Mouse (Mus musculus) cerebellum, adult 8-10 months (tissue): Measurements from ENCODE around the gene Kctd11.
"Not testable (repeated sequence)": the region's sequence is repeated elsewhere in the genome, so short reads cannot be mapped to it uniquely, and the experiment has no call there.

ENCODE experiments used
- DNase-seq: peaks from one replicate; pipeline ENCODE4 v3.0.0; 2022

Gene Kctd11

DNA sequence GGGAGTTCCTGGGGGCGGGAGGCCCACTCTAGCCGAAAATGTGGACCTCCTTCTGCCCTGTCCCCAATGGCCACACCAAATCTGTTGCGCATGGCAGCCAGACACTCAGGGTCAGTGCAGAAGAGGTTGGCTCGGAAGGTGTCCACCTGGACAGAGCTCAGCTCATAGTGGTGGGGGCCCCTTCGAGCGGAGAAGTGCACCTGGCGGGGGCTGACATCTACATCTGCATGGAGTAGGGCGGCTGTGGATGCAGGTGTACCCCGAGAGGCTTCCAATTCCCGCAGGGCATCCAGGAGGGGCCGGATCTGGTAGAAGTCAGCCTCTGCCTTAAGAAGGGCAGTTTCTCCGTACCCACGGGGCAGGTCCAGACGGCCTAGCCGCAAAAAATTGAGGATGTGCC lies 1.5 kb downstream of the Kctd11 start:
- no peak for DNase-seq

DNA sequence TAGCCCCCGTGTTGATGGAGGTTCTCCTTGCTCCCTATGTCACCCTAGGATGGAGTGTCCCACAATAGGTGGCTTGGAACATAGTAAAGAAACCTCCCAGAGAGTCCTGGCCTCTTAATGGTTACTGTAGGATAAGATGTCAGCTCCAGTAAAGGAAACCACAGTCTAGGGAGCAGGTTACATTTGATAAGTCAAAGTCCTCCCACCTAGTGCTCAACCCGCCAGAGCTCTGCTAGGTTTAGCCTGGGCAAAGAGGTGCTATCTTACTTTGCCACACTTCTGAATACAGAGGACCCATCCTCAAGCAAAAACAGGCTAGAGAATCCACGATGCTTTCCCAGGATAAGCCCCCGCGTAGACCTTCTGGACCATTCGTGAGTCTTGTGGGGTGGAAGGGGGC lies 2.3 kb downstream of the Kctd11 start:
- no peak for DNase-seq

DNA sequence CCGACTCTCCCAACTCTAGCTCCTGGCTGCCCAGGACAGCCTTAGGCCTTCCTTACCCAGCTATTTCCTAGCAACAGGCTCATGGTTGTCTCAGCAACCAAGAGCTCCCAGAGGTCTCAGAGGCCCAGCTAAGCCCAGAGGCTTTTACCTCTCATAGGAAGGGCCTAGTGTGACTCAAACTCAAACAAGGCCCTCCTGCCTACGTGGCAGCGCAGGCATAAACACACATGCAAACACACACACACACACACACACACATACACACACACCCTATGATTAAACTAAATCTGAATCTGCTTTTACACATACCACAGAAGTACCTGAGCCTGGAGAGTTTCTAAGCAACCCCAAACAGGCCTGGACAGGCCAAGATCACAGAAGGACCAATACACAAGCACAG lies 2.8 kb downstream of the Kctd11 start:
- DNase-seq: no peak

DNA sequence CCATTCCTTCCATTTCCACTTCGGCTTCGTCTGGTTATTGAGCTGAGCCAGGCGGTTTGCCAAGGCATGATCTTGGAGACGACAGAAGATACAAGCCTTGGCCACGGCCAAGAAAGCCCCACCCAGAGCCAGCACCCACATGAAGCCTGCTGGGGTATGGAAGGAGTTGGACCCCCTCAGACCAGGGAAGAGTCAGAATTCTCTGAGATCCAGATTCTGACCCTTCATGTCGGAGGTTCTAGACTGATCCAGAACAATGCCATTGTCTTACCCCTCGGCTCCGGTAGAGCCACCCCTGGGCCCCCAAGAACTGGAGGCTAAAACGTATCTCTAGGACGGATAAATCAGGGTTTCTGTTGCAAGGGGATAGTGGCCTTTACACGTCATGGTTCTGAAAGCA lies 3.3 kb downstream of the Kctd11 start, which contains the start of gene Tmem95:
Gene Tmem95 (minus strand): TSS at position 141 of the 400 bp plus-strand sequence.
- DNase-seq: no peak

DNA sequence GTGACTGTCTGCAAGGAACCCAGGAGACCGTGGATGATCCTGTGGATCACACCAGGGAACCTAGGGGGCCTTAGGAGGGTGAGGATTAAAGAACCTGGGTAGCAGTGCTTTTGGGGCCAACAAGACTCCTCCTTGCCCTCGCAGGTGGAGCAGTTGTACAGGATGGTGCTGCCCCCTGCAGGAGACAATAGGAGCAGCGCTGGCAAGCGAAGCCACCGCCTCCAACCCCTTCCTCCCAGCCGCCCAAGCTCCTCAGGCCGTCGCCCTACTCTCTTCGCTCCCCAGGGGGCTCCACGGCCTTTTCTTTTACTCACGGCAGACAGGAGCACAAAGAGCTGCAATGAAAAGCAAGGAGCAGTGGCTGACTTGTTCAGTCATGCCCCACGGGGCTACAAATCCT lies 4.3 kb downstream of the Kctd11 start:
- peak; percentile 83 for DNase-seq

DNA sequence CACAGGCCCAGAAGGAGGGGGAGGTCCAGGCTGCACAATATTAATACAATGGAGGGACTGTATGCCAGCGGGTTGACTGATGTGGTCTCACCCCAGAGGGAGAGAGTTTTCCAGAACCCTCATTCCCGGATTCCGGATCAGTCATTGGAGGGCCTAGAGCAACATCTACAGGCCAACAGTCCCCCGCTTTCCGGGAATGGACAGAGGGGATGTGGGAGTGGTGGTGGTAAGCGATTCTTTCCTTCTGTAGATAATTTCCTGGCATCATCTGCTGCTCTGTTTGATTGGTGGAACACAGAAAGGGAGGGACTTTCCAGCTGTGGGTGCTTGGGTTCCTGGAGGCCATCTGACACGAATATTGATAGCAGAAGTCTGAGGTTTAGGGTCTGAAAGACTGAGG lies 5.0 kb downstream of the Kctd11 start:
- no peak for DNase-seq

DNA sequence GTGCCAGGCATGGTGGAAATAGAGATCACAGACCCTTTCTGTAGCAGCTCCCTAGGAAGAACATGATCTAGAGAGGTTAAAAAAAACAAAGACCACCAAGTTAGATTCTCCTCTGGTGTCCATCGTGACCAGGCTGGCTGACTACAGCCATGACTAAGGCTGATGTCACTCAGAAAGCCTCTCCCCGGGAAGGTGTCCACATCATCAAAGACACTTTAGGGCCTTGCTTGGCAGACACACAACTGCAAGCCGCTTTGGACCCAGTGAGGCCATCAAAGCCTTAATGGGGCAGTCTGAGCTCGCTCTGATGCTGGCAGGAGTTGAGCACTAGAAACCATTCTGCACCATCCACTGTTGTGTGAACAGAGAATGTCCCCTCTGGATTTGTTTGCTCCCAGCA lies 8.8 kb downstream of the Kctd11 start:
- no peak for DNase-seq

DNA sequence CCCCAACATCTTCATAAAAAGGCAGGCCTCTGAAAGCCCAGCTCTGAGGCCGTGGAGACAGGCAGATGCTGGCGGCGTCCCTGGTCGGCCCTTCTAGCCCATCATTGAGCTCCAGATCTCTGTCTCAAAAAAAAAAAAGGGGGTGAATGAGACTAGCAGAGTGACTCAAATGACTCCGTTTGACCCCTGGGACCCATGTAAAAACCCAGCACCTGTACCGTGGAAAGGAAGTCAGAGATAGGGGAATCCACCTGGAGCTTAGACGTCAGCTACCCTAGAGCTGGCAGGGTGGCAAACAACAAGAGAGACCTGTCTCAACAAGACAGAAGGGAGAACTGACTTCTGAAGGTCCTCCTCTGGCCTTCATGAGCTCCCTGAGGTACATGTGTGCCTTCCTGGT lies 9.4 kb downstream of the Kctd11 start:
- no peak for DNase-seq

DNA sequence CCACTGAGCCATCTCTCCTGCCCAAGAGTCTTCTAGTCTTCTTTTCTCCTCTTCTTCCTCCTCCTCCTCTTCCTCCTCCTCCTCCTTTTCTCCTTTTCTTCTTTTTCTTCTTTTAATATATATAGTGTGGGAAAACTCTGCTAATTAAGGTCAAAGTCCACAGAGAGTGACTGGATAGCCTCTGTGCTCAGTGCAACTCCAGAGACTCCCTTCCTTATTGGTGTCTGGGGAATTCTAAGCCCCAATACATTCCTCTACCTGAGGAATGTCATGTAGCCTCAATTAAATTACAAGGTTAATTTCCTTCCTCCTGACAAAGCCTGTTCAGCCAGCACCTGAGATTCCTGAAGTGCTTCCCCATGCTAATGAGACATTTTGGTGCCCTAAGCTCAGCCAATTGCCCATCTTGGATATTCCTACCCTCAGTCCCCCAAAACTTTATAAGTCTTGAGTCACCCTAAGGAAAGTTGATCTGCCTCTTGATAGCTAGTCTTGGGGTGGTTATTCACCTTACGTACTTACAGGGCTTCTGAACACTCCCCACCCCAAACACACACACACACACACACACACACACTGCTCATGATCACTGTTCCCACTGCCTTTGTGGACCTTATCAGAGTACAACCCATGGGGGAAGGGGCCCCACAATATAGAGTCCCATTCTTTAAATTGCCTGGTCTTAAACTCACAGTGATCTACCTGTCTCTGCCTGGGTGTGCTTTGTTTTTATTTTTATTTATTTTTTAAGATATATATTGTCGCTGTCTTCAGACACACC lies 10.7 kb downstream of the Kctd11 start:
- DNase-seq: no peak

DNA sequence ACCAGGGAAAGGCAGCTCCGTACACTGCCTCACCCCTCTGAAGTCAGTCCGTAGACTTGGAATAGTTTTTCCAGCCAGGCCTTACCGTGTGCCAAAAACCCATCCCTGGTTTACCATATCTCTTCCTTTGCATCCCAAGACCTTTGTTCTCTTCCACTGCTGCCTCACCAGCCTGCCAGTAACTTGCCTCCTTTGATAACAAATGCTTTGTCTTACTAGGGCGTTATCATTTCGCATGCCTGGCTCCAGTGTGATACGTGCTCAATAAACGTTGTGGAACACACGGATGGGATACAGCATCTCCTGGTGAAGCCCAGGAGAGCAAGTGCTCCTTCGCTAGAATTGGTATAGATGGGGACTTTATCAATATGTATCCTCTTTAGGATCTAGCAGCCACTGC lies 13.9 kb downstream of the Kctd11 start:
- DNase-seq: no peak

DNA sequence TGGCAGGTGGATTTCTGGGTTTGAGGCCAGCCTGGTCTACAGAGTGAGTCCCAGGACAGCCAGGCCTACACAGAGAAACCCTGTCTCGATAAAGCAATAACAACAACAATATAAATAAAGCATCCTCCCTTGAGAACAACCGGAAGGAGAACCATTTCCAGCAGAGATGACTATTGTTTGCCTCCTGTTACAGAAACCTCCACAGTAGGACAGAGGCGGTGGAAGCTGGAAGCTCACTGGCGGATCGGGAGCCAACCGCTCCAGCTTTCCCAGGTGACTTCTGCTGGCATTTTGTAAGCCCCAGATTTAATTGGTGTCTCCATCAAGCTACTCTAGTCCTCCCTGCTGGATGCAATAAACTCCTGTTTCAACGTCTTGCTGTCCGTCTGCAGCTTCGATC lies 15.6 kb downstream of the Kctd11 start:
- no peak for DNase-seq

DNA sequence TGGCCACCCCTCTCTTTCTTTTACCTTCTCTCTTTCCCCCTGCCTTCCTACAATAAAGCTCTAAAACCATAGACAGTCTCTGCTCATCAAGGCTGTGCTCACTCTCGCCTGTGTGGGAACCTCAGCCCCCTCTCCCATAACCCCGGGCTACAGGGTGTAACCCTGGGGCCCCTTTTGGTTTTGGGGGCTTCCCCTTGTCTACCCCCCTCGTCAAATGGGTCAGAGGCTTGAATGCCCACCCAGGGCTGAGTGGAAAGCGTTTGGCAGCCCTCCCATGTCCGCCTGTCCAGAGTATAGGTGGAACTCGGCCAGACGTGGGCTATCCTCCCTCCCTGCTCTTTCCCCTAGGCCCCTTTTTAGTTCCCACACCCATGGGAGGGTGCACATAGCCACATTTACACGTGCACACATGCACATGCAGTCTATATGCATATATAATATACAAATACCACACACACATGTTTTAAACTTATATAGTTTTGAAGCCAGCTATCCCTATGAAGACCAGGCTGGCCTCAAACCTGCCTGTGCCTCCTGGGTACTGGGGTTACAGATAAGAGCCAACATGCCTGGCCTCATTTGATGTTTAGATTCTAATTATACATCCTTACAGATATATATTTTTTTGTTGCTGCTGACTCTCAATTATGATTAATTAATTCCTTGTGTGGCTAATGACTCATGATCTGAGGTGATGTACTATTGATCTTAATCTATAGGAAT lies 16.9 kb downstream of the Kctd11 start:
- no peak for DNase-seq

DNA sequence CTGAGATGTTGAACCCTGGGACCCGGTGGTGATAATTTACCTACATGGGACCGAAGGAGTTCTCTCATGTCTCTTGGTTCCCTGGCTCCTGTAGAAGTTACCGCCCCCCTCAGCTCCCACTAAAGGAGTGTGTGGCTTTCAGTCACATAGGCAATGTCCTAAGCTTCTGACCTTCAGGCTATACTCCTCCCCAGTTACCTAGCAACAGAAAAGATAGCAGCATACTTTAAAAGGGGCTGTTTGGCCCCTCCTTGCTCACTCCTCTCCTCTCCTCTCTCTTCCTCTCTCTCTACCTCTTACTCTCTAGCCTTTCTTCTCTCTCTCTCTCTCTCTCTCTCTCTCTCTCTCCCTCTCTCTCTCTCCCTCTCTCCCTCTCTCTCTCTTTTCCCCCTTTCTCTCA lies 17.5 kb downstream of the Kctd11 start:
- not testable (repeated sequence) for DNase-seq

DNA sequence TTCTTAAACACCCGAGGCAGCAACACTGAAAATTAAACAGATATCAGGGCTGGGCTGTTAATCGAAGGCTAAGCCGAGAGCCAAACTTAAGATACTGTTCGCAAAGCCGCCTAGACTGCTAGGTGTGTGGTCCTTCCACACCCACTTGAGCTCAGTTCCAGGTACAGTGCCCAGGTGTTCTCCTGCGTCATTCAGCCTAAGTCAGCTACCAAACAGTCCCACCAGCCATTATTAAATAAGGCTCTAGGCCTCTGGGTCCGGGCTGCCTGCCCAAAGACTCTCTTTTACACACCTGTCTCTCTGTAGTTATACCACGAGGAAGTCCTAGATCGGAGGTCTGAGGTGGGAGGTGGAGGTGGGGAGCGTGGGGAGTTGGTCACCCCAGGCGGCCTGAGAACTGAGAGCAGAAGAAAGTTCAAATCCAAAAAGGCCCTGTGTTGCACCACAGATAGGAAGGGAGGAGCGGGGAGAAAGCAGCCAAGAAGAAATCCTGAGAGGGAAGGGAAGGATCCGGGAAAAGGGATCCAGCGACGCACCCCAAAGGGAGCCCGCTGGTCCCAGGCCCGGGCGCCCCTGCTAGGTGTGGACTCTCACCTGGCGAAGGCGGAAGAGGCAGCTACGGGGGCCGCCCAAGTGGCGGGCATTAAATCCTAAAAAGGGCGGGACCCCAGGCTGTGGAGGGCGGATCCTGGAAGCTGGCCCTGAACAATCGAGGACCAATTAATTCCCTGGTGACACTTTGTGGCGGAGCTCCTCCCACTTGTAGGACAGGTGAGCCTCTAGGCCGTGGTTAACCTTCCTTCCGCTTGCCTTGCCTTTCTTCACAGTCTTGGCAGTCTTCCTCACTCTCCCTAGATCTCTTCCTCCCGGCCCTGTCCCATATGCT lies 22.9 kb downstream of the Kctd11 start, which contains the start of gene Tnk1:
Gene Tnk1 (minus strand): TSS at position 618 of the 886 bp plus-strand sequence.
- DNase-seq: no peak

DNA sequence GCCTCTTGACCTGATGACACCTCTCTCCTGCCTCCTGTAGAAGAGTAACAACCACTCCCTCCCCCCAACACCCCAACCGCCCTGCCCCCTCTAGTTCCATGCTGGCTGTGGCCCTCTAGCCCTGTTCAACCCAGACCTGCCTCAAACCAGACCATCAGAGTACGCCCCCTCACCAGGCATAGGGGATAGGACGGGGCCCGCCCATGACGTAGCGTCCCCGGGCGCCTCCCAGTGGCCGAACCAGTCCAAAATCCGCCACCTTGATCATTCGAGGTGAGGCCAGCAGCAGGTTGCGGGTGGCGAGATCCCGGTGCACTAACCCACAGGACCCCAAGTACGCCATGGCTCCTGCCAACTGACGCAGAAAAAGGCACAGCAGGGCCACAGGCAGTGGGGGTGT lies 25.9 kb downstream of the Kctd11 start:
- peak; percentile 47 for DNase-seq

DNA sequence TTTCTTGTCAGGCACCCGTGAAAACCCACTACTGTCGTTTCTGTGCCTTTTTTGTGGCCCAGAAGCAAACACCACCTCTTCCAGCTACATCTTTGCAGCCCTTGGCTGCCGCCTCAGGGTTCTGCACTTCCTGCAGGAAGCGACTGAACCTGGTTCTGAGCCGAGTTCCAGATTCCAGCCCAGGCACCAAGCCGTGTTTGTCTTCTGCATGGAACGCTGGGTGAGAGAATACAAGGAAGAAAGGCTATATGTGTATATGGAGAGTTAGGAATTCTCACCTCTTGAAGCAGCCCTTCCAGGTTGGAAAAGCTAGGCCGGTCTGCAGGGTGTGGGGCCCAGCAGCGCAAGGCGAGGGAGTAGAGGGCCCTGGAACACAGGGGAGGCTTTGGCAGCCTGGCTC lies 26.5 kb downstream of the Kctd11 start:
- DNase-seq: no peak

DNA sequence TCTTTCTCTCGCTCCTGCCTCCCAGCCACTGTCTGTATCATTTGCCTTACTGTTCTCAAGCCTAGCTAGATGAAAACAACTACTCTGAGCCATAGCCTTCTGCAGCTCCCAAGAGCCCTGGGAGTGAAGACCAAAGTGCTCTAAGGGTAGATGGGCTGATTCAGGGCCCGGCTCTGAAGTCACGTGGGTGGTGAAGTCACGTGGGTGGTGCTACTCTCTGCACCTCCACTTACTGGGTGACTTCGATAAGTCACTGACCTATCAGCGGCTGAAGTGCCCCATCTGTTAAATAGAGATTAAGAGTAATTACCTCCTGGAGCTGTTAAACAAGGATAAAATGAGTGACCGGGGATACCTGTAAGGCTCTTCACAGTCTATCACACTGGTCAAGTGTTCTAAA lies 27.2 kb downstream of the Kctd11 start:
- DNase-seq: no peak

DNA sequence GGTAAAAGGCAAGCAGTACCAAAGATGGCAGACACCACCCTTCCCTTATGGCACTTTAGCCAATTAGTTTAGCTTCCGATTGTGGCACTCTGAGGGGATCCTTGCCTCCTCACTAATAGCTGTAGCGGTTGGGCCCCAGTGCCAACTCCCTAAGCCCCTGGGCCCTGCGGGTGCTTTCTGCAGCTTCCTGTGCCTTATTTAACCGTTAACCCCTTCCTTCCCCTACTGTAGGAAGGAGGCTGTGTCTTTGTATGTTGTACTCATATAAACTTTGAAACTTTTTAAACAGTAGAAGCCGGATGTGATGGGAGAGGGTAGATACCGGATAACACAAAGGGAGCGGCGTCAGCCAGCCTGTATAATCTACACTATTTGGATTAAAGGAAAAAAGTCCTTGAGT lies 30.5 kb downstream of the Kctd11 start:
- DNase-seq: no peak

DNA sequence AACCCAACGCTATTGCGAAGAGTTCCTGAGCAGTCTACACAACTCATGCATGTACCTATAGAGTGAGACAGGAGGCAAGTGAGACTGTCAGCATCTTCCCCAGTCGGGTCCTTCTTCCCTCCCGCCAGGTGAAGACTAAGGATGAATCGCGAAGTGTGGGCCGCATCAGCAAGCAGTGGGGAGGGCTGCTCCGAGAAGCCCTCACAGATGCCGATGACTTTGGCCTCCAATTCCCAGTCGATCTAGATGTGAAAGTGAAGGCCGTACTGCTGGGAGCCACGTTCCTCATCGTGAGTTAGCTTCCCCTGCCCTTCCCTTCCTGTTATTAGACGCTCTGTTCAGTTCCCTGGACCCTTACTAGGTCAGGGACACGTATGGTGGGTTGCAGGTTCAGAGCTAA lies 31.3 kb downstream of the Kctd11 start:
- peak; percentile 13 for DNase-seq

DNA sequence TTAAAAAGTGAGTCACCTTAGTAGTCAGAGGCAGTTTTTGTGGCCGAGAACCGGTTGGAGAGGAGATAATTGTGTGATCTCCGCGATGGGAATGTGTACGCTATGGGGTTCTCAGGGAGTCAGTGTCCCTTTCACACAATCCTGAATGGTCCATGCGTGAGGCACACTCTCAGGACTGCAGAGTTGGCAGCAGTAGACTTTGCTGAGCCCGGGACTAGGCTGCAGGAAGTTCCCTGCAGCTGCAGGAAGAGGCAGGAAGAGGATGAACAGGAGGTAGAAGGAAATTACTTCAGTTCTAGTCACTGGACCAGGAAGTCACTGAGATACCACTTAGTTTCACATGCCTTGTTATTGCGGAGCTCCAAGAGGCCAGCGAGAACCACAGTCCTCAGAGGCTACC lies 32.1 kb downstream of the Kctd11 start:
- peak; percentile 14 for DNase-seq

DNA sequence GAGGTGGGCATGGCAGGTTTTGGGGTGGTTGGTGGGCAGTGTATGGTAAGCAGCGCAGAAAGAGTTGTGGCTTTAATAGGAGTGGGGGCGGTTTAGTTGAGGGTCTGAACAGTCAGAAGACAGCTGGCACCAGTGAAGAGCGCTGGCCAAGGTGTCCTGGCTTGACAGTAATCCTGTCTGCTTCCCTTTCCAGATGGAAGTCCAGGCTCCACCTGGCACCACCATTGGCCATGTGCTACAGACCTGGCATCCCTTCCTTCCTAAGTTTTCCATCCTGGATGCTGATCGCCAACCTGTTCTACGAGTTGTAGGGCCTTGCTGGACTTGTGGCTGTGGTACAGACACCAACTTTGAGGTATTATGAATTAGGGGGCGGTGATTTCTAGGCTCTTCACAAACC lies 33.2 kb downstream of the Kctd11 start:
- DNase-seq: peak; percentile 68

DNA sequence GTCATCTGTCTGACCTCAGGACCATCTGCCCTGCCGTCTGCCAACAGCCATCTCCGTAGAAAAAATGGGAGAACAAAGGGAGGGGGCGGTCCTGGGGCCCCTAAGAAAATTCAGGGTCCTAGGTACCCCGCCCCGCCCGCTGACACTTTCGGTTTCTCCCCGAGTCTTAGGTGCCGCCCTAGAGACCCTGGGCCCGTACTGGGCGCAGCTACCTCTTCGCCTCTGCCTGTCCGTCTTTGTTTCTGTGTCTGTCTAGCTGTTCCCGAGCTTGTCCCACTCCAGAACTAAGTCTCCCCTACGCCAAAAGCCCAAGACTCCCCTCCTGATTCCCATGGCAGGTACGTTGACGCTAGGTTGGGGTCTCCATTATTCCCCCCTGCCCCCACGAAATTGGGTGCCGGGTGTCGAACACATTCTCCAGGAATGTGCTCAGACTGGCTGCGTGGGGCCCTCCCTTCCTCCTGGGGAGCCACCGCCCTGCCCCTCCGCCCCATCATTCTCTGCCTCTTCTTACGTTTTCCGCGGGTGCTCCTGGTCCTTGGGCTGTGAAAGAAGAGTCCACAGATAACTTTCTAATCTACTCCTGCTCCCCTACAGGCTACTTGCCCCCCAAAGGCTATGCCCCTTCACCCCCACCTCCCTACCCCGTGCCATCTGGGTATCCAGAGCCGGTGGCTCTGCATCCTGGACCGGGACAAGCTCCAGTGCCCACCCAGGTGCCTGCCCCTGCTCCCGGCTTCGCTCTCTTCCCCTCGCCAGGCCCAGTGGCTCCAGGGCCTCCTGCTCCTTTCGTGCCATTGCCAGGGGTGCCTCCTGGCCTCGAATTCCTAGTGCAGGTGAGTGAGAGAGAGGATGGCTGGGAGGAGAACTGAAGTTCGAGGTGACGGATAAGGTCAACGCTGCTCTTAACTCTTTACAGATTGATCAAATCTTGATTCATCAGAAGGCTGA lies 34.2 kb downstream of the Kctd11 start:
- DNase-seq: peak; percentile 38
